Mouse (Mus musculus) intestine, postnatal 0 days (tissue): ENCODE results near the gene Olfr545. TPM values are rescaled to one million over a fixed set of nuclear protein-coding genes. Genes with fewer than 3 reads are reported as not detected.

Experiments
- ATAC-seq: fragments of 200-750 bp; cut with Nextera tagmentation; 2 replicates; pipeline ENCODE4 v1.8.0; 2017; ENCODE audit warnings: mild to moderate bottlenecking, moderate TSS enrichment, moderate library complexity
- H3K27ac ChIP-seq: fragments of 300-500 bp; sonication (generic); 2 replicates; pipeline ENCODE4 v1.5.1; 2014; ENCODE audit warnings: mild to moderate bottlenecking, low read depth, low read length, moderate library complexity
- H3K27me3 ChIP-seq: fragments of 300-500 bp; sonication (generic); replicated peaks from 2 replicates; pipeline ENCODE4 v1.6.1; 2014; ENCODE audit warnings: low read length, mixed read lengths; ENCODE audit not compliant: control insufficient read depth, insufficient read depth
- H3K36me3 ChIP-seq: fragments of 300-500 bp; sonication (generic); 2 replicates; pipeline ENCODE4 v1.6.1; 2014; ENCODE audit warnings: mild to moderate bottlenecking, moderate library complexity; ENCODE audit not compliant: control insufficient read depth, insufficient read depth
- H3K4me1 ChIP-seq: fragments of 300-500 bp; sonication (generic); replicated peaks from 2 replicates; pipeline ENCODE4 v1.6.1; 2014; ENCODE audit warnings: antibody characterized with exemption, low read length, mixed read lengths; ENCODE audit not compliant: control insufficient read depth, insufficient read depth
- H3K4me2 ChIP-seq: fragments of 300-500 bp; sonication (generic); replicated peaks from 2 replicates; pipeline ENCODE4 v1.6.1; 2014; ENCODE audit warnings: low read depth, mild to moderate bottlenecking, moderate library complexity
- H3K4me3 ChIP-seq: fragments of 300-500 bp; sonication (generic); 2 replicates; pipeline ENCODE4 v1.5.1; 2014; ENCODE audit warnings: low read depth, low read length
- H3K9ac ChIP-seq: fragments of 300-500 bp; sonication (generic); 2 replicates; pipeline ENCODE4 v1.6.1; 2014; ENCODE audit warnings: mild to moderate bottlenecking, low read depth, low read length
- H3K9me3 ChIP-seq: fragments of 300-500 bp; sonication (generic); 2 replicates; pipeline ENCODE4 v1.6.1; 2016; ENCODE audit warnings: mixed run types; ENCODE audit not compliant: control insufficient read depth
- CTCF ChIP-seq: sonication (generic); IDR thresholded peaks from 2 replicates; pipeline ENCODE4 v1.5.1; 2016; ENCODE audit warnings: low read depth, mild to moderate bottlenecking, control low read depth, antibody characterized with exemption, moderate library complexity
- WGBS: fragments of 180-500 bp; shearing (Covaris S2); extraction: QIAGEN DNeasy Blood & Tissue Kit; methylation state at CpG from one replicate; pipeline ENCODE4 v1.1.7; 2014; 5-methylcytosine and 5-hydroxymethylcytosine counted together
- polyA plus RNA-seq: library from polyadenylated mRNA; unstranded; fragments of >200 nt; fragmentation: Nextera tagmentation; extraction: Ambion mirVana; gene quantifications from 2 replicates; pipeline ENCODE4 v1.2.1, GENCODE M21; 2015

Gene Olfr545
- polyA plus RNA-seq, 1 experiment from 2014 or later = not detected

GRCm38 (mm10) chr7:102476601-102477000 lies 22.8 kb downstream of the Olfr545 start:
- WGBS = 92% methylated on average over 5 of the region's 5 CpGs

DNA sequence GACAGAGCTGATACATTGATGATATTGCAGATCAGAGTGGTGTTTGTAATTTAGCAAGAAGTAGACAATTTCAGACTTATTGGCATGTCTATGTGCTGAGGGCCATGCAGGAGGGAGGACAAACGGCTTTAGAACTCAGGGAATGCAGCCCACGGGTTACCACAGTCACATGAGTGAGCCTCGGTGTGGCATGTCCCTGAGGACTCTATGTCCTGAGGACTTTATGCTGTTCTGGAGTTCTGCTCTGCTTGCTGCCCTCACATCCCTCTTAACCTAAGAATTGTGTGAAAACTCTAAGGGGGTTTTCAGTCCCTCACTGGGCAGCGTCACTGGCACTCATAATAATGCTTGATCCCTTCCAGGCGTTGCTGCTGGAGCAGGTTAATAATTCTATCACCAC lies 26.7 kb downstream of the Olfr545 start:
- WGBS = 44% methylated on average over 5 of the region's 5 CpGs
- no peak overlapping the region for H3K9ac ChIP-seq
- H3K27me3 ChIP-seq = no peaks in the 10 kb centered on the region
- no peak for TF ChIP-seq CTCF
- no peak overlapping the region for H3K4me3 ChIP-seq
- no peaks in the 10 kb centered on the region for H3K4me1 ChIP-seq
- H3K9me3 ChIP-seq = no peaks in the 10 kb centered on the region
- H3K4me2 ChIP-seq = no peak overlapping the region
- peaks cover 20% of the 10 kb centered on the region for H3K36me3 ChIP-seq
- ATAC-seq = no peak
- no peak overlapping the region for H3K27ac ChIP-seq

More at GRCm38 (mm10) chr7:102476601-102477000, 22.8 kb downstream of the Olfr545 start:
- no peaks in the 10 kb centered on the region for H3K36me3 ChIP-seq
- H3K27ac ChIP-seq = no peak overlapping the region
- TF ChIP-seq CTCF = no peak
- no peaks in the 10 kb centered on the region for H3K9me3 ChIP-seq
- H3K27me3 ChIP-seq = no peaks in the 10 kb centered on the region
- no peaks in the 10 kb centered on the region for H3K4me1 ChIP-seq
- no peak overlapping the region for H3K4me2 ChIP-seq
- no peak overlapping the region for H3K9ac ChIP-seq
- no peak overlapping the region for H3K4me3 ChIP-seq
- no peak for ATAC-seq

- Histone ChIP-seq H3K27ac (no peak overlapping the region), H3K36me3 (peaks cover 59% of the 10 kb centered on the region), H3K27me3 (no peaks in the 10 kb centered on the region), H3K9ac (no peak overlapping the region), H3K4me1 (no peaks in the 10 kb centered on the region), H3K4me2 (no peak overlapping the region), H3K4me3 (no peak overlapping the region), H3K9me3 (no peaks in the 10 kb centered on the region)
- TF ChIP-seq CTCF = no peak
- 91% methylated on average over 8 of the region's 8 CpGs for WGBS
- no peak for ATAC-seq
These were observed 31.8 kb downstream of the Olfr545 start for GRCm38 (mm10) chr7:102467566-102467965.

DNA sequence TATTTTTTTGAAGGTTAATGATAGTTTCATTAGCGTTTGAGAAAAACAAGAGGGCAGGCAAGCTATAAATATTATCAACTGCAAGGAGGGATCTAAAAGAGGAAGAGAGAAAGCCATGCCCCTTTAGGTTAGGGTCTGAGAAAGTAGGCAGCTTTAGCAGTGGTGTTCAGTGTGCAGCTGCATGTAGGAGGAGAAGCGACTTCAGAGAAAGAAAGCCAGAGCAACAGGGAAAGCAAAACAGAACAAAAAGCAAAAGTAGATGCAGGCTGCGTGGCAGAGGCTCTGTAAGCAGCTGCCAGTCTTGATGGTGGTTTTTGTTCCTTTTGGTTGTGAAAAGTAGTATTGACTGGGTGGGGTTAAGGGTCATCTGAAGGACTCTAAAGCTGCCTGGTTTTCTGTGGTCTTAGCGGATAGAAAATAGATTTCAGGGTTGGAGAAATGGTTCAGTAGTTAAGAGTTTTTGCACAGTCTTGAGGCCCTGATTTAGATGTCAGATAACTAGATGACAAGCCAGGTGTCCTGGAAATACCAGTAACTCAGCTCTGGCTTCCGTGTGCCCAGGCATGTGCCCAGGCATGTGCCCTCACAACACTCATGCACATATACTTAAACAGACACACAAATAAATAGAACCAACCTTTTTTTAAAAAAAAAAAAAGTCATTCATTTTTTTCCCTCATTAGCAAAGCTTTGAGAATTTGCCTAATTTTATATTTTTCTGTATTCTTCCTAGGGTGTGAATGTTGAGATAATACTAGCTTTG lies 40.6 kb downstream of the Olfr545 start:
- Histone ChIP-seq H3K36me3 (peaks cover 54% of the 10 kb centered on the region), H3K4me1 (no peaks in the 10 kb centered on the region), H3K4me3 (no peak overlapping the region), H3K27me3 (no peaks in the 10 kb centered on the region), H3K9me3 (no peaks in the 10 kb centered on the region), H3K27ac (no peak overlapping the region), H3K9ac (no peak overlapping the region), H3K4me2 (no peak overlapping the region)
- WGBS = 88% methylated on average over 5 of the region's 5 CpGs
- ATAC-seq = no peak
- TF ChIP-seq CTCF = no peak

GRCm38 (mm10) chr7:102446438-102446837 lies 52.9 kb downstream of the Olfr545 start:
- ATAC-seq = no peak
- Histone ChIP-seq H3K27me3 (no peaks in the 10 kb centered on the region), H3K36me3 (peaks cover 34% of the 10 kb centered on the region), H3K4me2 (no peak overlapping the region), H3K9me3 (no peaks in the 10 kb centered on the region), H3K27ac (no peak overlapping the region), H3K4me3 (no peak overlapping the region), H3K4me1 (peaks cover 3% of the 10 kb centered on the region; the same call in 1 of the 2 replicates), H3K9ac (no peak overlapping the region)
- WGBS = 89% methylated on average over 9 of the region's 9 CpGs
- TF ChIP-seq CTCF = no peak

DNA sequence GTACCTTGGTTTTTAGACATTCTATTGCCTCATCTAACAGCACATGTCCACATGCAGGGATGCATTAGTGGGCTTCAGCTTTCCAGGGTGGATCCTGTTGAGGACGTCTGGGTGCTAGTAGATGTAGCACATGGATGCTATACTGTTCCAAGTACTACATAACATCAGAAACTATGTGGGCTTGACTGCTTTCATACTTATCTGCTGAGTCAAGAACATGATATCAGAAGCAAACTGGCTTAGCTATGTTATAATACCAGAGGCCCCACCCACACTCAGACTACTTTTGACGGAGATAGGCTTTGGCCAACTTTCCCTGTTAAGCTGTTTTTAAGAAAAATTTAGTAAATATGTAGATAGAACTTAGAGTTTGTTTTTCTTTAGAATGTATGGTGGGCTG lies 55.1 kb downstream of the Olfr545 start:
- Histone ChIP-seq H3K36me3 (peaks cover 20% of the 10 kb centered on the region), H3K27me3 (no peaks in the 10 kb centered on the region), H3K4me1 (peaks cover 3% of the 10 kb centered on the region; the same call in 1 of the 2 replicates), H3K4me2 (no peak overlapping the region), H3K4me3 (no peak overlapping the region), H3K9ac (no peak overlapping the region), H3K9me3 (no peaks in the 10 kb centered on the region), H3K27ac (no peak overlapping the region)
- no peak for TF ChIP-seq CTCF
- no peak for ATAC-seq
- 51% methylated on average over 2 of the region's 2 CpGs for WGBS
